Mouse (Mus musculus): ENCODE measurements at regions not wholly inside any gene's neighbourhood (a gene's known extent, or its start where the extent isn't known, plus 50 kb on each side); places are given as distances from the start of the nearest gene placed in this dataset.

- TF ChIP-seq CTCF (IDR thresholded peaks at IDR 0.05; ENCODE audit: control insufficient read depth, insufficient read depth, insufficient replicate concordance, low read depth, low read length): no peak
- no peak for TF ChIP-seq POLR2A (IDR thresholded peaks at IDR 0.05; ENCODE audit: control insufficient read depth, low read depth, low read length)
Measured at GRCm38 (mm10) chr7:69844631-69845324, 521.8 kb downstream of the Nr2f2 start.
